Mouse (Mus musculus): ENCODE results near the gene Skor1. TPM values are rescaled to one million over a fixed set of nuclear protein-coding genes. Genes with fewer than 3 reads are reported as not detected.

Gene Skor1
- total and polyA plus RNA-seq, 2 experiments from 2014 or later, result 9.2 to 36.3 TPM

- H3K4me3 ChIP-seq (ENCODE audit: low read length), result no peak overlapping the region
- TF ChIP-seq CTCF (IDR thresholded peaks at IDR 0.05; ENCODE audit: low read depth), result no peak
- H3K4me2 ChIP-seq (ENCODE audit: low read depth, low read length), result no peak overlapping the region
- no peaks in the 10 kb centered on the region for H3K36me3 ChIP-seq (ENCODE audit: insufficient read depth, low read length)
- H3K27me3 ChIP-seq (ENCODE audit: insufficient read depth, low read length), result no peaks in the 10 kb centered on the region
- DNase-seq (ENCODE audit: low spot score) (no peak), ATAC-seq (no peak)
- H3K9ac ChIP-seq (replicated peaks; ENCODE audit: low read length), result no peak overlapping the region
- no peaks in the 10 kb centered on the region for H3K9me3 ChIP-seq (ENCODE audit: low read length)
- no peaks in the 10 kb centered on the region for H3K4me1 ChIP-seq (ENCODE audit: insufficient read depth, low read length)
- H3K27ac ChIP-seq, result no peak overlapping the region
- 67% methylated on average over 4 of the region's 4 CpGs for WGBS
Measured at GRCm38 (mm10) chr9:63098887-63099286, 49.9 kb downstream of the Skor1 start.

GRCm38 (mm10) chr9:63097204-63097603, 51.6 kb downstream of the Skor1 start:
- no peaks in the 10 kb centered on the region for H3K9me3 ChIP-seq (ENCODE audit: low read length)
- ATAC-seq (no peak), DNase-seq (ENCODE audit: low spot score) (no peak)
- H3K4me1 ChIP-seq (ENCODE audit: insufficient read depth, low read length), result 0 out of 2 replicates have a peak, but pooled peaks cover 5% of the 10 kb centered on the region
- no peak overlapping the region for H3K4me2 ChIP-seq (ENCODE audit: low read depth, low read length)
- H3K9ac ChIP-seq (replicated peaks; ENCODE audit: low read length), result no peak overlapping the region
- H3K27me3 ChIP-seq (ENCODE audit: insufficient read depth, low read length), result no peaks in the 10 kb centered on the region
- 98% methylated on average over 1 of the region's 1 CpGs for WGBS
- H3K27ac ChIP-seq, result no peak overlapping the region
- no peak overlapping the region for H3K4me3 ChIP-seq (ENCODE audit: low read length)
- no peaks in the 10 kb centered on the region for H3K36me3 ChIP-seq (ENCODE audit: insufficient read depth, low read length)
- TF ChIP-seq CTCF (IDR thresholded peaks at IDR 0.05; ENCODE audit: low read depth), result no peak

DNA sequence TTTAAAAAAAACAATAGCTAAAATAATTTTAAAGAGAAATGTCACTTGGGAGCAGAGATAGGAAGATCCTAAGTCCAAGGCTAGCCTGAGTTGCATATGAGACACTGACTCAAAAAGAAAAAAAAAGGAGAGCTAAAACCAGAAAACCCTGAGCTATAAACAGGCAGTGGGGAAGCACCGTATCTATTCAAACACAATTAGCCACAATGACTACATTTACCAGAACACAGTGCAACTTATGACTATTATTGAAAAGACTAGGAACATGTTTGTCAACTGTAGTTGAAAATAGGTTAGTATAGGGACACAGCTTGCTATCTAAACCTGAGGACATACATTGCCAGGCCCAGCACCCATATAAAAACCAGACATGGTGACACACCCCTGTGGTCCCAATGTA, 54.7 kb downstream of the Skor1 start:
- H3K4me3 ChIP-seq (ENCODE audit: low read length), result no peak overlapping the region
- H3K36me3 ChIP-seq (ENCODE audit: insufficient read depth, low read length), result no peaks in the 10 kb centered on the region
- WGBS, result 87% methylated on average over 1 of the region's 1 CpGs
- 0 out of 2 replicates have a peak, but pooled peaks cover 12% of the 10 kb centered on the region for H3K4me1 ChIP-seq (ENCODE audit: insufficient read depth, low read length)
- no peak for ATAC-seq
- H3K4me2 ChIP-seq (ENCODE audit: low read depth, low read length), result no peak overlapping the region
- no peaks in the 10 kb centered on the region for H3K9me3 ChIP-seq (ENCODE audit: low read length)
- H3K27ac ChIP-seq, result no peak overlapping the region
- DNase-seq (ENCODE audit: low spot score), result no peak
- no peak for TF ChIP-seq CTCF (IDR thresholded peaks at IDR 0.05; ENCODE audit: low read depth)
- H3K27me3 ChIP-seq (ENCODE audit: insufficient read depth, low read length), result no peaks in the 10 kb centered on the region
- H3K9ac ChIP-seq (replicated peaks; ENCODE audit: low read length), result no peak overlapping the region

DNA sequence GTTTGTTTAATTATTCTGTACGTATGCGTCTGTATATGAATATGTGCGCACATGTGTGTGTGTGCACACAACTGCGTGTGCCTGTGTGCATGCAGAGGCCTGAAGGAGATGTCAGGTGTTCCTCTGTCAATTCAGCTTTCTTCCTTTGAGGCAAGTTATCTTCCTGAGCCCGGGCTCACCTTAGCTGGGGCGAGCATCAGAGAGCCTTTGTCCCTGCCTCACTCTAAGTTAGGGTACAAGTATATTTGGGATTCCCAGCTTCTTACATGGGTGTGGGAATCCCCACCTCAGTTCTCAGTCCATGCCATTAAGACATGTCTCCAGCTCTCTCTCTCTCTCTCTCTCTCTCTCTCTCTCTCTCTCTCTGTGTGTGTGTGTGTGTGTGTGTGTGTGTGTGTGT, 56.2 kb downstream of the Skor1 start:
- Histone ChIP-seq H3K36me3 (ENCODE audit: insufficient read depth, low read length) (no peaks in the 10 kb centered on the region), H3K4me1 (ENCODE audit: insufficient read depth, low read length) (0 out of 2 replicates have a peak, but pooled peaks cover 12% of the 10 kb centered on the region), H3K4me3 (ENCODE audit: low read length) (0 out of 2 replicates have a peak overlapping the region, but pooled peaks have one; percentile 23), H3K27ac (peak overlapping the region; percentile 88), H3K27me3 (ENCODE audit: insufficient read depth, low read length) (no peaks in the 10 kb centered on the region), H3K9ac (replicated peaks; ENCODE audit: low read length) (0 out of 2 replicates have a peak overlapping the region, but pooled peaks have one; percentile 13), H3K4me2 (ENCODE audit: low read depth, low read length) (peak overlapping the region; percentile 52), H3K9me3 (ENCODE audit: low read length) (no peaks in the 10 kb centered on the region)
- ATAC-seq (no peak), DNase-seq (ENCODE audit: low spot score) (no peak)
- TF ChIP-seq CTCF (IDR thresholded peaks at IDR 0.05; ENCODE audit: low read depth), result no peak
- 9% methylated on average over 6 of the region's 6 CpGs for WGBS

GRCm38 (mm10) chr9:63091971-63092528, 56.7 kb downstream of the Skor1 start:
- Histone ChIP-seq H3K9ac (replicated peaks; ENCODE audit: low read length) (peak overlapping the region; percentile 28; the same call in 1 of the 2 replicates), H3K27me3 (ENCODE audit: insufficient read depth, low read length) (no peaks in the 10 kb centered on the region), H3K4me3 (ENCODE audit: low read length) (peak overlapping the region; percentile 23), H3K4me1 (ENCODE audit: insufficient read depth, low read length) (0 out of 2 replicates have a peak, but pooled peaks cover 12% of the 10 kb centered on the region), H3K9me3 (ENCODE audit: low read length) (no peaks in the 10 kb centered on the region), H3K4me2 (ENCODE audit: low read depth, low read length) (peak overlapping the region; percentile 52), H3K27ac (peak overlapping the region; percentile 88), H3K36me3 (ENCODE audit: insufficient read depth, low read length) (no peaks in the 10 kb centered on the region)
- peak; percentile 90 for DNase-seq (ENCODE audit: low spot score)
- under 1% methylated on average over 13 of the region's 13 CpGs for WGBS
- TF ChIP-seq CTCF (IDR thresholded peaks at IDR 0.05; ENCODE audit: low read depth), result no peak
- peak; percentile 96 for ATAC-seq

- peak overlapping the region; percentile 28; the same call in 1 of the 2 replicates for H3K9ac ChIP-seq (replicated peaks; ENCODE audit: low read length)
- H3K4me3 ChIP-seq (ENCODE audit: low read length), result 0 out of 2 replicates have a peak overlapping the region, but pooled peaks have one; percentile 23
- WGBS, result 20% methylated on average over 23 of the region's 23 CpGs
- H3K4me2 ChIP-seq (ENCODE audit: low read depth, low read length), result peak overlapping the region; percentile 52
- no peaks in the 10 kb centered on the region for H3K27me3 ChIP-seq (ENCODE audit: insufficient read depth, low read length)
- H3K9me3 ChIP-seq (ENCODE audit: low read length), result no peaks in the 10 kb centered on the region
- H3K27ac ChIP-seq, result peak overlapping the region; percentile 88
- DNase-seq (ENCODE audit: low spot score), result peak; percentile 57
- TF ChIP-seq CTCF (IDR thresholded peaks at IDR 0.05; ENCODE audit: low read depth), result no peak
- no peaks in the 10 kb centered on the region for H3K36me3 ChIP-seq (ENCODE audit: insufficient read depth, low read length)
- 0 out of 2 replicates have a peak, but pooled peaks cover 12% of the 10 kb centered on the region for H3K4me1 ChIP-seq (ENCODE audit: insufficient read depth, low read length)
- ATAC-seq, result no peak
Measured at GRCm38 (mm10) chr9:63091101-63091921, 57.5 kb downstream of the Skor1 start.

All from hindbrain, postnatal 0 days (tissue).